In the genomic region with DNA sequence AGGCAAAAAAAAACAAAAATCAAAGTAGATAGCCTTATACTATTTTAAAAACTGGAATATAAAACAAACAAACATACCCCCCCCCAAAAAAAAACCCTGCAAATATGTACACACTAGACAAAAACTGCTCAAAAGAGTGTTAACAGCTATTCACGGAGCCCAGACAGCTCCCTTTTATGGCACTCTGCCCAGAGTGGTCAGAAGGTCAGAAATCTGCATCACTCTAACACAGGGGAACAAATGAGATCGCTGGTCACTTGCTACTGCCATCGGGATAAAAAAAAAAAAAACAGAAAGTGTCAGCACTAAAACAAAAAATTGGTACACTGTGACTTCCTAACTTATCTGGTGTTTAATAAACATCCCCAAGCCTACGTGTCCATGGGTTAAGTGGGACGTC, we compare ENCODE assay signal across 9 mouse cellular contexts.
DNase-seq lines count a peak whose midpoint lies in the region; ATAC-seq lines count a peak whose summit lies in the region.
"Had no signal": no experiment of that assay in that cellular context is flagged by ENCODE, and none has a peak within 500 bp of the region (broad histone marks: within the 10 kb centered on the region; RNA-seq: fewer than 3 reads in every experiment).

No protein-coding gene starts in this region.

- intact Hi-C loops in left cerebral cortex, postnatal 4 days (cut with DNase I), result no loop called here

- peak; percentile 3 to 6 for DNase-seq in cerebellum, postnatal 14 days
- DNase-seq in cerebellum, adult 8-10 months, result no peak
- peak; percentile 6 for DNase-seq in left cerebral cortex, postnatal 4 days
- DNase-seq in left cerebral cortex, adult 9 months (ENCODE audit: low spot score in 2 of 2), result no peak
- peak; percentile 50 for DNase-seq in heart, postnatal 4 days
- peak; percentile 14 for DNase-seq in lung, postnatal 25 days (ENCODE audit: low spot score)
- no peak for DNase-seq in right cerebral cortex, adult 2 months (ENCODE audit: low spot score in 2 of 2)
- DNase-seq: forebrain, postnatal 0 days had no signal

- no peak for ATAC-seq in frontal cortex, adult (ENCODE audit: low TSS enrichment)
- ATAC-seq: forebrain, postnatal 0 days had no signal

Comparison
In these comparisons a context has a peak if more than half of its experiments do, and no peak if none do; other contexts are left out.
1. DNase-seq: peak in cerebellum, postnatal 14 days (2 of 2), left cerebral cortex, postnatal 4 days (single experiment), heart, postnatal 4 days (single experiment) and lung, postnatal 25 days (single experiment); none in cerebellum, adult 8-10 months (single experiment), left cerebral cortex, adult 9 months (0 of 2) and right cerebral cortex, adult 2 months (0 of 2).